Mouse (Mus musculus) heart, embryonic 10.5 days (tissue): ENCODE data around the gene Spata31d1a. TPM values are rescaled to one million over a fixed set of nuclear protein-coding genes. Genes with fewer than 3 reads are reported as not detected.

Experiments used
- DNase-seq: peaks from one replicate; pipeline ENCODE4 v3.0.0-alpha.2; 2017; ENCODE audit warnings: low spot score
- H3K27ac ChIP-seq: fragments of 300-500 bp; sonication (generic); 2 replicates; pipeline ENCODE4 v1.5.1; 2016; ENCODE audit warnings: mild to moderate bottlenecking
- H3K27me3 ChIP-seq: fragments of 300-500 bp; sonication (generic); 2 replicates; pipeline ENCODE4 v1.6.1; 2016; ENCODE audit warnings: mild to moderate bottlenecking; ENCODE audit not compliant: poor library complexity, insufficient read depth, severe bottlenecking
- H3K36me3 ChIP-seq: fragments of 300-500 bp; sonication (generic); 2 replicates; pipeline ENCODE4 v1.6.1; 2016; ENCODE audit warnings: mild to moderate bottlenecking, moderate library complexity
- H3K4me1 ChIP-seq: fragments of 300-500 bp; sonication (generic); 2 replicates; pipeline ENCODE4 v1.6.1; 2016; ENCODE audit warnings: mild to moderate bottlenecking
- H3K4me3 ChIP-seq: fragments of 300-500 bp; sonication (generic); 2 replicates; pipeline ENCODE4 v1.5.1; 2016; ENCODE audit warnings: mild to moderate bottlenecking, moderate library complexity
- H3K9me3 ChIP-seq: fragments of 300-500 bp; sonication (generic); 2 replicates; pipeline ENCODE4 v1.6.1; 2016; ENCODE audit warnings: mild to moderate bottlenecking, moderate library complexity
- WGBS: fragments of 180-500 bp; shearing (Covaris S2); methylation state at CpG from one replicate; pipeline ENCODE4 v1.1.7; 2016; 5-methylcytosine and 5-hydroxymethylcytosine counted together
- polyA plus RNA-seq: library from polyadenylated mRNA; unstranded; fragments of >200 nt; fragmentation: Nextera tagmentation; extraction: Ambion mirVana; gene quantifications from 2 replicates; pipeline ENCODE4 v1.2.1, GENCODE M21; 2016

Gene Spata31d1a
- polyA plus RNA-seq, 1 experiment from 2014 or later: 0.05 TPM

- H3K4me3 ChIP-seq: peak overlapping the region; percentile 84; the same call in 1 of the 2 replicates
- peaks cover 25% of the 10 kb centered on the region for H3K4me1 ChIP-seq
- DNase-seq: no peak
- WGBS: 65% methylated on average over 7 of the region's 7 CpGs
- H3K27me3 ChIP-seq: no peaks in the 10 kb centered on the region
- no peaks in the 10 kb centered on the region for H3K9me3 ChIP-seq
- no peak overlapping the region for H3K27ac ChIP-seq
- H3K36me3 ChIP-seq: no peaks in the 10 kb centered on the region
Observed at GRCm38 (mm10) chr13:59673597-59673996, 36.5 kb downstream of the Spata31d1a start.

GRCm38 (mm10) chr13:59672248-59672647, 37.9 kb downstream of the Spata31d1a start:
- Histone ChIP-seq H3K36me3 (no peaks in the 10 kb centered on the region), H3K9me3 (no peaks in the 10 kb centered on the region), H3K4me3 (no peak overlapping the region), H3K4me1 (peaks cover 30% of the 10 kb centered on the region), H3K27me3 (no peaks in the 10 kb centered on the region), H3K27ac (no peak overlapping the region)
- no peak for DNase-seq
- WGBS: 66% methylated on average over 6 of the region's 6 CpGs

GRCm38 (mm10) chr13:59671521-59671920, 38.6 kb downstream of the Spata31d1a start:
- no peaks in the 10 kb centered on the region for H3K9me3 ChIP-seq
- WGBS: 71% methylated on average over 2 of the region's 2 CpGs
- H3K4me3 ChIP-seq: no peak overlapping the region
- H3K36me3 ChIP-seq: 0 out of 2 replicates have a peak, but pooled peaks cover 5% of the 10 kb centered on the region
- no peaks in the 10 kb centered on the region for H3K27me3 ChIP-seq
- H3K4me1 ChIP-seq: peaks cover 30% of the 10 kb centered on the region
- H3K27ac ChIP-seq: no peak overlapping the region
- DNase-seq: no peak

- peaks cover 30% of the 10 kb centered on the region for H3K4me1 ChIP-seq
Observed at GRCm38 (mm10) chr13:59669946-59670345, 40.2 kb downstream of the Spata31d1a start.

GRCm38 (mm10) chr13:59668501-59669093, 41.5 kb downstream of the Spata31d1a start:
- H3K27ac ChIP-seq: peak overlapping the region; percentile 70
- no peaks in the 10 kb centered on the region for H3K9me3 ChIP-seq
- peak; percentile 88 for DNase-seq

More at GRCm38 (mm10) chr13:59669946-59670345, 40.2 kb downstream of the Spata31d1a start:
- Histone ChIP-seq H3K36me3 (peaks cover 20% of the 10 kb centered on the region), H3K27me3 (no peaks in the 10 kb centered on the region), H3K27ac (no peak overlapping the region), H3K9me3 (no peaks in the 10 kb centered on the region), H3K4me3 (no peak overlapping the region)
- WGBS: 88% methylated on average over 10 of the region's 10 CpGs
- DNase-seq: no peak

GRCm38 (mm10) chr13:59667763-59668162, 42.4 kb downstream of the Spata31d1a start:
- WGBS: 86% methylated on average over 5 of the region's 5 CpGs
- H3K27ac ChIP-seq: no peak overlapping the region
- DNase-seq: no peak
- no peaks in the 10 kb centered on the region for H3K9me3 ChIP-seq
- no peak overlapping the region for H3K4me3 ChIP-seq
- H3K36me3 ChIP-seq: peaks cover 40% of the 10 kb centered on the region
- no peaks in the 10 kb centered on the region for H3K27me3 ChIP-seq
- H3K4me1 ChIP-seq: peaks cover 12% of the 10 kb centered on the region

More at GRCm38 (mm10) chr13:59668501-59669093, 41.5 kb downstream of the Spata31d1a start:
- Histone ChIP-seq H3K36me3 (peaks cover 33% of the 10 kb centered on the region), H3K27me3 (no peaks in the 10 kb centered on the region), H3K4me1 (peaks cover 18% of the 10 kb centered on the region), H3K4me3 (no peak overlapping the region)
- WGBS: 39% methylated on average over 11 of the region's 11 CpGs

GRCm38 (mm10) chr13:59663939-59664712, 46.0 kb downstream of the Spata31d1a start:
- H3K4me3 ChIP-seq: no peak overlapping the region
- H3K9me3 ChIP-seq: no peaks in the 10 kb centered on the region
- 91% methylated on average over 19 of the region's 19 CpGs for WGBS
- peaks cover 10% of the 10 kb centered on the region for H3K4me1 ChIP-seq
- no peak overlapping the region for H3K27ac ChIP-seq
- DNase-seq: no peak
- peaks cover 71% of the 10 kb centered on the region for H3K36me3 ChIP-seq
- H3K27me3 ChIP-seq: no peaks in the 10 kb centered on the region

- Histone ChIP-seq H3K27ac (no peak overlapping the region), H3K9me3 (no peaks in the 10 kb centered on the region), H3K27me3 (no peaks in the 10 kb centered on the region), H3K36me3 (peaks cover 83% of the 10 kb centered on the region), H3K4me3 (no peak overlapping the region), H3K4me1 (peaks cover 2% of the 10 kb centered on the region; the same call in 1 of the 2 replicates)
- 95% methylated on average over 12 of the region's 12 CpGs for WGBS
- no peak for DNase-seq
Observed at GRCm38 (mm10) chr13:59661966-59662365, 48.2 kb downstream of the Spata31d1a start.

GRCm38 (mm10) chr13:59661387-59661786, 48.7 kb downstream of the Spata31d1a start:
- no peak overlapping the region for H3K27ac ChIP-seq
- no peak for DNase-seq
- H3K4me3 ChIP-seq: no peak overlapping the region
- peaks cover 8% of the 10 kb centered on the region; the same call in 1 of the 2 replicates for H3K4me1 ChIP-seq
- WGBS: 95% methylated on average over 8 of the region's 8 CpGs
- no peaks in the 10 kb centered on the region for H3K9me3 ChIP-seq
- H3K36me3 ChIP-seq: peaks cover 79% of the 10 kb centered on the region
- no peaks in the 10 kb centered on the region for H3K27me3 ChIP-seq

- WGBS: 91% methylated on average over 3 of the region's 3 CpGs
- DNase-seq: no peak
- H3K36me3 ChIP-seq: peaks cover 70% of the 10 kb centered on the region
Observed at GRCm38 (mm10) chr13:59660371-59660770, 49.8 kb downstream of the Spata31d1a start.

GRCm38 (mm10) chr13:59657781-59658180, 52.3 kb downstream of the Spata31d1a start:
- 78% methylated on average over 5 of the region's 5 CpGs for WGBS

More at GRCm38 (mm10) chr13:59660371-59660770, 49.8 kb downstream of the Spata31d1a start:
- no peaks in the 10 kb centered on the region for H3K9me3 ChIP-seq
- H3K27me3 ChIP-seq: no peaks in the 10 kb centered on the region
- H3K4me3 ChIP-seq: no peak overlapping the region
- peaks cover 9% of the 10 kb centered on the region; the same call in 1 of the 2 replicates for H3K4me1 ChIP-seq
- H3K27ac ChIP-seq: no peak overlapping the region

GRCm38 (mm10) chr13:59656975-59657388, 53.1 kb downstream of the Spata31d1a start:
- H3K4me1 ChIP-seq: peaks cover 34% of the 10 kb centered on the region
- no peaks in the 10 kb centered on the region for H3K27me3 ChIP-seq
- no peak overlapping the region for H3K27ac ChIP-seq
- no peaks in the 10 kb centered on the region for H3K9me3 ChIP-seq
- H3K36me3 ChIP-seq: peaks cover 43% of the 10 kb centered on the region
- WGBS: 70% methylated on average over 4 of the region's 4 CpGs
- no peak for DNase-seq
- no peak overlapping the region for H3K4me3 ChIP-seq

More at GRCm38 (mm10) chr13:59657781-59658180, 52.3 kb downstream of the Spata31d1a start:
- H3K36me3 ChIP-seq: peaks cover 51% of the 10 kb centered on the region
- no peaks in the 10 kb centered on the region for H3K27me3 ChIP-seq
- no peaks in the 10 kb centered on the region for H3K9me3 ChIP-seq
- peaks cover 26% of the 10 kb centered on the region for H3K4me1 ChIP-seq
- no peak overlapping the region for H3K4me3 ChIP-seq
- no peak for DNase-seq
- no peak overlapping the region for H3K27ac ChIP-seq

GRCm38 (mm10) chr13:59656316-59656832, 53.8 kb downstream of the Spata31d1a start:
- Histone ChIP-seq H3K27ac (no peak overlapping the region), H3K4me1 (peaks cover 34% of the 10 kb centered on the region), H3K27me3 (no peaks in the 10 kb centered on the region), H3K36me3 (peaks cover 37% of the 10 kb centered on the region), H3K4me3 (no peak overlapping the region), H3K9me3 (no peaks in the 10 kb centered on the region)
- no peak for DNase-seq
- 72% methylated on average over 10 of the region's 10 CpGs for whole genome bisulfite sequencing
